Mouse (Mus musculus): ENCODE data around the gene 4921524J17Rik. TPM values are rescaled to one million over a fixed set of nuclear protein-coding genes. Genes with fewer than 3 reads are reported as not detected.

Gene 4921524J17Rik
- polyA plus RNA-seq, 1 experiment: 12.3 TPM

DNA sequence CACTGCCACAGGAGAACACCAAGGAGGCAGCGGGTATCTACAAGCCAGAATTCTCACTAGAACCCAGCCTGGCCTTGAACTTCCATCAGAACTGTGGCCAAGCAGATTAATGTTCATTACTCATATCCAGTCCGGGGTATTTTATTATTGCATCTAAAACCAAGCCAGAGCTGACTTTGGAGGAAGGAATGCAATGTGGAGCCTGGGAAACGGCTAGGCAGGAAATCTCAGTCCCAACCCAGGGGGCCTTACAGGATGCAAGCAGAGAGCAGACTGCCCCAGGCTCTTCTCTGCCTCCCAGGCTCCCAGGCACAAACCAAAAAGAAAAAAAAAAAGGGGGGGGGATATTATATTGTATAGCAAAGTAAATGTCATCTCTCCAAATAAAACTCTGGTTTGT, 1.8 kb downstream of the 4921524J17Rik start:
- no peak overlapping the region for H3K27ac ChIP-seq (ENCODE audit: insufficient read depth, low read length)
- peaks cover 4% of the 10 kb centered on the region; the same call in 1 of the 2 replicates for H3K4me1 ChIP-seq (ENCODE audit: control insufficient read depth, insufficient read depth, low read length)
- H3K4me3 ChIP-seq (ENCODE audit: insufficient read depth, low read length): no peak overlapping the region
- TF ChIP-seq CTCF (IDR thresholded peaks at IDR 0.05; ENCODE audit: extremely low read depth, insufficient read depth, low read length) (no peak), POLR2A (IDR thresholded peaks at IDR 0.05; ENCODE audit: extremely low read depth, insufficient read depth, low read length) (no peak)

GRCm38 (mm10) chr8:85429219-85429618, 3.4 kb downstream of the 4921524J17Rik start:
- H3K27ac ChIP-seq (ENCODE audit: insufficient read depth, low read length): no peak overlapping the region
- H3K4me1 ChIP-seq (ENCODE audit: control insufficient read depth, insufficient read depth, low read length): peaks cover 4% of the 10 kb centered on the region; the same call in 1 of the 2 replicates
- no peak overlapping the region for H3K4me3 ChIP-seq (ENCODE audit: insufficient read depth, low read length)
- no peak for TF ChIP-seq CTCF (IDR thresholded peaks at IDR 0.05; ENCODE audit: extremely low read depth, insufficient read depth, low read length)
- no peak for TF ChIP-seq POLR2A (IDR thresholded peaks at IDR 0.05; ENCODE audit: extremely low read depth, insufficient read depth, low read length)

DNA sequence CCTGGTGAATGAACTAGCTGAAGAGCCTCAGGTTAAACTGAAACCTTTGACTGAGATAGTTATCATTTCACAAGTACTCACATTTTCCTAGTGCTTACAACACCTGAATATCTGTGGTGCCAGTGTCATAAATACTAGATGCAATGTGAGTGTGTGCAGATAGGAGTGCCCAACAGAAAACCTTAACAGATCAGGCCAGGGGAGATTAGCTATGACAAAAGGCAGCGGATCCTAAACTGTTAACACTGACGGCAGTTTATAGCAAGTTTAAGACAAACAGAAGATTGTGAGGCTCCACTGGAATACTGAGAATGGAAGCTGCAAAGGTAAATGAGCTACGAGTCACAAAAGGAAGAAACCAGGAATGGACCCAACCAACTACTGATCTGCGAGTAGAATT, 5.6 kb downstream of the 4921524J17Rik start:
- no peak overlapping the region for H3K27ac ChIP-seq (ENCODE audit: insufficient read depth, low read length)
- peaks cover 4% of the 10 kb centered on the region; the same call in 1 of the 2 replicates for H3K4me1 ChIP-seq (ENCODE audit: control insufficient read depth, insufficient read depth, low read length)
- TF ChIP-seq CTCF (IDR thresholded peaks at IDR 0.05; ENCODE audit: extremely low read depth, insufficient read depth, low read length) (no peak), POLR2A (IDR thresholded peaks at IDR 0.05; ENCODE audit: extremely low read depth, insufficient read depth, low read length) (no peak)
- no peak overlapping the region for H3K4me3 ChIP-seq (ENCODE audit: insufficient read depth, low read length)

- Histone ChIP-seq H3K4me1 (ENCODE audit: control insufficient read depth, insufficient read depth, low read length) (no peaks in the 10 kb centered on the region), H3K4me3 (ENCODE audit: insufficient read depth, low read length) (no peak overlapping the region), H3K27ac (ENCODE audit: insufficient read depth, low read length) (no peak overlapping the region)
- no peak for TF ChIP-seq POLR2A (IDR thresholded peaks at IDR 0.05; ENCODE audit: extremely low read depth, insufficient read depth, low read length)
- no peak for TF ChIP-seq CTCF (IDR thresholded peaks at IDR 0.05; ENCODE audit: extremely low read depth, insufficient read depth, low read length)
Observed at GRCm38 (mm10) chr8:85421329-85421728, 11.3 kb downstream of the 4921524J17Rik start.

DNA sequence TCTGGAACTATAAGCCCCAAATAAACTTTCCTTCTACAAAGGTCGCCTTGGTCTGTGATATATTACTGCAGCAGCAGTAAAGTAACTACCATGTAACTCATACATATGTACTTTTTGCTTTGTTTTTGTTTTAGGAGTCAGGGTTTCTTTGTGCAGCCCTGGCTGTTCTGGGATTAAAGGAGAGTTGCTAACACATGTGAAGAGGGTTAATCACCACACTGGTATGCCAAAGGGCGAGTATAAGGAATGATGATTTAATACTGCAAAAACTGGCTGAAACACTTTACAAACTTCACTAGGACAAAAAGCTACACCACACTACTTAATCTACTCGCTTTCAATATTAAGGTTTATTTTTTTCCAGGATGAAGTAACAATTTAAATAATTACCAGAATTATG, 24.1 kb downstream of the 4921524J17Rik start:
- no peak overlapping the region for H3K4me3 ChIP-seq (ENCODE audit: insufficient read depth, low read length)
- TF ChIP-seq CTCF (IDR thresholded peaks at IDR 0.05; ENCODE audit: extremely low read depth, insufficient read depth, low read length): no peak
- no peak for TF ChIP-seq POLR2A (IDR thresholded peaks at IDR 0.05; ENCODE audit: extremely low read depth, insufficient read depth, low read length)
- H3K4me1 ChIP-seq (ENCODE audit: control insufficient read depth, insufficient read depth, low read length): no peaks in the 10 kb centered on the region; the same call in 1 of the 2 replicates
- no peak overlapping the region for H3K27ac ChIP-seq (ENCODE audit: insufficient read depth, low read length)

GRCm38 (mm10) chr8:85408053-85408505, 24.6 kb downstream of the 4921524J17Rik start:
- TF ChIP-seq CTCF (IDR thresholded peaks at IDR 0.05; ENCODE audit: extremely low read depth, insufficient read depth, low read length) (no peak), POLR2A (IDR thresholded peaks at IDR 0.05; ENCODE audit: extremely low read depth, insufficient read depth, low read length) (no peak)
- no peak overlapping the region for H3K4me3 ChIP-seq (ENCODE audit: insufficient read depth, low read length)
- H3K4me1 ChIP-seq (ENCODE audit: control insufficient read depth, insufficient read depth, low read length): no peaks in the 10 kb centered on the region; the same call in 1 of the 2 replicates
- H3K27ac ChIP-seq (ENCODE audit: insufficient read depth, low read length): no peak overlapping the region

- no peak overlapping the region for H3K4me3 ChIP-seq (ENCODE audit: insufficient read depth, low read length)
- H3K27ac ChIP-seq (ENCODE audit: insufficient read depth, low read length): no peak overlapping the region
Observed at GRCm38 (mm10) chr8:85405961-85406360, 26.7 kb downstream of the 4921524J17Rik start.

GRCm38 (mm10) chr8:85405418-85405817, 27.2 kb downstream of the 4921524J17Rik start:
- Histone ChIP-seq H3K4me1 (ENCODE audit: control insufficient read depth, insufficient read depth, low read length) (no peaks in the 10 kb centered on the region; the same call in 1 of the 2 replicates), H3K27ac (ENCODE audit: insufficient read depth, low read length) (no peak overlapping the region), H3K4me3 (ENCODE audit: insufficient read depth, low read length) (no peak overlapping the region)
- no peak for TF ChIP-seq POLR2A (IDR thresholded peaks at IDR 0.05; ENCODE audit: extremely low read depth, insufficient read depth, low read length)
- TF ChIP-seq CTCF (IDR thresholded peaks at IDR 0.05; ENCODE audit: extremely low read depth, insufficient read depth, low read length): no peak

More at GRCm38 (mm10) chr8:85405961-85406360, 26.7 kb downstream of the 4921524J17Rik start:
- no peak for TF ChIP-seq CTCF (IDR thresholded peaks at IDR 0.05; ENCODE audit: extremely low read depth, insufficient read depth, low read length)
- no peaks in the 10 kb centered on the region; the same call in 1 of the 2 replicates for H3K4me1 ChIP-seq (ENCODE audit: control insufficient read depth, insufficient read depth, low read length)

DNA sequence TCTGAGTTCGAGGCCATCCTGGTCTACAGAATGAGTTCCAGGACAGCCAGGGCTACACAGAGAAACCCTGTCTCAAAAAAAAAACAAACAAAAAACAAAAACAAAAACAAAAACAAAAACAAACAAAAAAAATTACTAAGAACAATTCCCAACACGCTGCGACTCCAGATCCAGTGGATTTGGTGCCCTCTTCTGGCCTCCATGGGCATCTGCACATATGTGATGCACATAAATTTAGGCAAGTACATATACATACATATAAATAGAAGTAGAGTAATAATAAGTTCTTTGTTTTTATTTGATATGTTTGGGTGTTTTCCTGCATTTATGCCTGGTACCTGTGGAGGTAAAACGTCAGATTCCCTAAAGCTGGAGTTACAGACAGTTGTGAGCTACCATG, 34.1 kb downstream of the 4921524J17Rik start:
- no peak for TF ChIP-seq CTCF (IDR thresholded peaks at IDR 0.05; ENCODE audit: extremely low read depth, insufficient read depth, low read length)
- TF ChIP-seq POLR2A (IDR thresholded peaks at IDR 0.05; ENCODE audit: extremely low read depth, insufficient read depth, low read length): no peak
- H3K4me3 ChIP-seq (ENCODE audit: insufficient read depth, low read length): no peak overlapping the region

GRCm38 (mm10) chr8:85397508-85397907, 35.1 kb downstream of the 4921524J17Rik start:
- TF ChIP-seq POLR2A (IDR thresholded peaks at IDR 0.05; ENCODE audit: extremely low read depth, insufficient read depth, low read length) (no peak), CTCF (IDR thresholded peaks at IDR 0.05; ENCODE audit: extremely low read depth, insufficient read depth, low read length) (peak; percentile 56)
- Histone ChIP-seq H3K4me3 (ENCODE audit: insufficient read depth, low read length) (no peak overlapping the region), H3K4me1 (ENCODE audit: control insufficient read depth, insufficient read depth, low read length) (no peaks in the 10 kb centered on the region), H3K27ac (ENCODE audit: insufficient read depth, low read length) (no peak overlapping the region)

More for the DNA sequence above, 34.1 kb downstream of the 4921524J17Rik start:
- Histone ChIP-seq H3K4me1 (ENCODE audit: control insufficient read depth, insufficient read depth, low read length) (no peaks in the 10 kb centered on the region), H3K27ac (ENCODE audit: insufficient read depth, low read length) (no peak overlapping the region)

All from cortical plate, adult 2 months (tissue).